Mouse (Mus musculus): ENCODE results near the gene F5. TPM values are rescaled to one million over a fixed set of nuclear protein-coding genes. Genes with fewer than 3 reads are reported as not detected.
A peak's percentile ranks its signal among the peaks of the same experiment; 100 is the strongest.

F5 gene
- 0.20 and 0.30 TPM in 2 replicates for polyA plus RNA-seq (2015; fragmentation: Nextera tagmentation; extraction: Ambion mirVana)

GRCm38 (mm10) chr1:164151387-164152088 lies at the start of gene F5:
F5 (plus strand) TSS chr1:164151838.
- H3K4me1 ChIP-seq, result peaks cover 4% of the 10 kb centered on the region; the same call in 1 of the 2 replicates
- no peaks in the 10 kb centered on the region for H3K9me3 ChIP-seq
- H3K4me3 ChIP-seq, result no peak within 1 kb of the TSS
- no peaks in the 10 kb centered on the region for H3K36me3 ChIP-seq
- H3K4me2 ChIP-seq, result peak within 1 kb of the TSS; percentile 25; the same call in 1 of the 2 replicates
- no peak for ATAC-seq (ENCODE audit: borderline replicate concordance, extremely low read depth, low FRiP score, low TSS enrichment)
- no peaks in the 10 kb centered on the region for H3K27me3 ChIP-seq
- H3K9ac ChIP-seq, result no peak within 1 kb of the TSS
- no peak within 1 kb of the TSS for H3K27ac ChIP-seq
- WGBS, result 13% methylated on average over 16 of the region's 16 CpGs

- H3K4me1 ChIP-seq, result no peaks in the 10 kb centered on the region
- H3K27me3 ChIP-seq, result no peaks in the 10 kb centered on the region
- no peaks in the 10 kb centered on the region for H3K36me3 ChIP-seq
- no peaks in the 10 kb centered on the region for H3K9me3 ChIP-seq
- no peak overlapping the region for H3K4me3 ChIP-seq
- ATAC-seq (ENCODE audit: borderline replicate concordance, extremely low read depth, low FRiP score, low TSS enrichment), result no peak
- no peak overlapping the region for H3K4me2 ChIP-seq
- H3K27ac ChIP-seq, result no peak overlapping the region
- WGBS, result 62% methylated on average over 2 of the region's 2 CpGs
- no peak overlapping the region for H3K9ac ChIP-seq
These were observed 41.9 kb upstream of the F5 start for GRCm38 (mm10) chr1:164109763-164110162.

GRCm38 (mm10) chr1:164110591-164111329 lies 40.9 kb upstream of the F5 start:
- H3K9me3 ChIP-seq, result no peaks in the 10 kb centered on the region
- H3K4me1 ChIP-seq, result no peaks in the 10 kb centered on the region
- no peak overlapping the region for H3K4me3 ChIP-seq
- H3K27ac ChIP-seq, result no peak overlapping the region
- H3K36me3 ChIP-seq, result no peaks in the 10 kb centered on the region
- H3K9ac ChIP-seq, result no peak overlapping the region
- no peak overlapping the region for H3K4me2 ChIP-seq
- 90% methylated on average over 9 of the region's 9 CpGs for whole genome bisulfite sequencing
- no peaks in the 10 kb centered on the region for H3K27me3 ChIP-seq
- ATAC-seq (ENCODE audit: borderline replicate concordance, extremely low read depth, low FRiP score, low TSS enrichment), result no peak

- Histone ChIP-seq H3K9me3 (no peaks in the 10 kb centered on the region), H3K27ac (no peak overlapping the region), H3K4me3 (no peak overlapping the region), H3K27me3 (no peaks in the 10 kb centered on the region), H3K4me1 (no peaks in the 10 kb centered on the region), H3K9ac (no peak overlapping the region), H3K36me3 (no peaks in the 10 kb centered on the region), H3K4me2 (no peak overlapping the region)
- ATAC-seq (ENCODE audit: borderline replicate concordance, extremely low read depth, low FRiP score, low TSS enrichment), result no peak
- 72% methylated on average over 5 of the region's 5 CpGs for WGBS
These were observed 37.4 kb upstream of the F5 start for GRCm38 (mm10) chr1:164114280-164114679.

GRCm38 (mm10) chr1:164114947-164115493 lies 36.6 kb upstream of the F5 start, which contains the start of gene Selp:
Selp (plus strand) TSS chr1:164115264.
- no peak for ATAC-seq (ENCODE audit: borderline replicate concordance, extremely low read depth, low FRiP score, low TSS enrichment)
- no peak within 1 kb of the TSS for H3K9ac ChIP-seq
- no peak within 1 kb of the TSS for H3K27ac ChIP-seq
- no peaks in the 10 kb centered on the region for H3K36me3 ChIP-seq
- H3K9me3 ChIP-seq, result no peaks in the 10 kb centered on the region
- H3K27me3 ChIP-seq, result no peaks in the 10 kb centered on the region
- H3K4me1 ChIP-seq, result no peaks in the 10 kb centered on the region
- H3K4me3 ChIP-seq, result no peak within 1 kb of the TSS
- H3K4me2 ChIP-seq, result no peak within 1 kb of the TSS
- 35% methylated on average over 8 of the region's 8 CpGs for WGBS

GRCm38 (mm10) chr1:164115647-164116046 lies 36.0 kb upstream of the F5 start:
- Histone ChIP-seq H3K27me3 (no peaks in the 10 kb centered on the region), H3K27ac (no peak overlapping the region), H3K4me1 (no peaks in the 10 kb centered on the region), H3K4me3 (no peak overlapping the region), H3K9me3 (no peaks in the 10 kb centered on the region), H3K36me3 (no peaks in the 10 kb centered on the region), H3K9ac (no peak overlapping the region), H3K4me2 (no peak overlapping the region)
- WGBS, result 77% methylated on average over 6 of the region's 6 CpGs
- no peak for ATAC-seq (ENCODE audit: borderline replicate concordance, extremely low read depth, low FRiP score, low TSS enrichment)

GRCm38 (mm10) chr1:164117869-164118268 lies 33.8 kb upstream of the F5 start:
- no peak overlapping the region for H3K27ac ChIP-seq
- no peak for ATAC-seq (ENCODE audit: borderline replicate concordance, extremely low read depth, low FRiP score, low TSS enrichment)

GRCm38 (mm10) chr1:164119892-164120776 lies 31.5 kb upstream of the F5 start:
- Histone ChIP-seq H3K36me3 (no peaks in the 10 kb centered on the region), H3K27me3 (no peaks in the 10 kb centered on the region), H3K9me3 (no peaks in the 10 kb centered on the region), H3K27ac (no peak overlapping the region; the same call in 1 of the 2 replicates), H3K4me1 (no peaks in the 10 kb centered on the region), H3K4me3 (no peak overlapping the region), H3K4me2 (no peak overlapping the region), H3K9ac (no peak overlapping the region)
- WGBS, result 63% methylated on average over 3 of the region's 3 CpGs
- no peak for ATAC-seq (ENCODE audit: borderline replicate concordance, extremely low read depth, low FRiP score, low TSS enrichment)

More at GRCm38 (mm10) chr1:164117869-164118268, 33.8 kb upstream of the F5 start:
- no peak overlapping the region for H3K4me2 ChIP-seq
- no peak overlapping the region for H3K4me3 ChIP-seq
- WGBS, result 81% methylated on average over 6 of the region's 6 CpGs
- H3K27me3 ChIP-seq, result no peaks in the 10 kb centered on the region
- no peaks in the 10 kb centered on the region for H3K9me3 ChIP-seq
- no peaks in the 10 kb centered on the region for H3K36me3 ChIP-seq
- H3K4me1 ChIP-seq, result no peaks in the 10 kb centered on the region
- no peak overlapping the region for H3K9ac ChIP-seq

- no peaks in the 10 kb centered on the region for H3K9me3 ChIP-seq
- H3K27ac ChIP-seq, result no peak overlapping the region; the same call in 1 of the 2 replicates
- no peak overlapping the region for H3K4me2 ChIP-seq
- H3K4me1 ChIP-seq, result no peaks in the 10 kb centered on the region
- H3K36me3 ChIP-seq, result no peaks in the 10 kb centered on the region
- ATAC-seq (ENCODE audit: borderline replicate concordance, extremely low read depth, low FRiP score, low TSS enrichment), result no peak
- 60% methylated on average over 3 of the region's 3 CpGs for WGBS
- no peak overlapping the region for H3K4me3 ChIP-seq
- H3K27me3 ChIP-seq, result no peaks in the 10 kb centered on the region
- no peak overlapping the region for H3K9ac ChIP-seq
These were observed 30.9 kb upstream of the F5 start for GRCm38 (mm10) chr1:164120777-164121158.

GRCm38 (mm10) chr1:164123836-164124235 lies 27.8 kb upstream of the F5 start:
- no peaks in the 10 kb centered on the region for H3K27me3 ChIP-seq
- whole genome bisulfite sequencing, result 50% methylated on average over 3 of the region's 3 CpGs

GRCm38 (mm10) chr1:164130013-164130412 lies 21.6 kb upstream of the F5 start:
- WGBS, result 62% methylated on average over 3 of the region's 3 CpGs

More at GRCm38 (mm10) chr1:164123836-164124235, 27.8 kb upstream of the F5 start:
- H3K9ac ChIP-seq, result no peak overlapping the region
- no peaks in the 10 kb centered on the region for H3K9me3 ChIP-seq
- ATAC-seq (ENCODE audit: borderline replicate concordance, extremely low read depth, low FRiP score, low TSS enrichment), result no peak
- no peak overlapping the region for H3K4me3 ChIP-seq
- H3K4me1 ChIP-seq, result no peaks in the 10 kb centered on the region
- H3K27ac ChIP-seq, result no peak overlapping the region
- no peaks in the 10 kb centered on the region for H3K36me3 ChIP-seq
- H3K4me2 ChIP-seq, result no peak overlapping the region

More at GRCm38 (mm10) chr1:164130013-164130412, 21.6 kb upstream of the F5 start:
- Histone ChIP-seq H3K9me3 (no peaks in the 10 kb centered on the region), H3K9ac (no peak overlapping the region), H3K4me1 (no peaks in the 10 kb centered on the region), H3K4me3 (no peak overlapping the region), H3K27me3 (no peaks in the 10 kb centered on the region), H3K27ac (no peak overlapping the region), H3K36me3 (no peaks in the 10 kb centered on the region), H3K4me2 (no peak overlapping the region)
- no peak for ATAC-seq (ENCODE audit: borderline replicate concordance, extremely low read depth, low FRiP score, low TSS enrichment)
